Comparison of ENCODE assay signal across 17 mouse cellular contexts in the genomic region with DNA sequence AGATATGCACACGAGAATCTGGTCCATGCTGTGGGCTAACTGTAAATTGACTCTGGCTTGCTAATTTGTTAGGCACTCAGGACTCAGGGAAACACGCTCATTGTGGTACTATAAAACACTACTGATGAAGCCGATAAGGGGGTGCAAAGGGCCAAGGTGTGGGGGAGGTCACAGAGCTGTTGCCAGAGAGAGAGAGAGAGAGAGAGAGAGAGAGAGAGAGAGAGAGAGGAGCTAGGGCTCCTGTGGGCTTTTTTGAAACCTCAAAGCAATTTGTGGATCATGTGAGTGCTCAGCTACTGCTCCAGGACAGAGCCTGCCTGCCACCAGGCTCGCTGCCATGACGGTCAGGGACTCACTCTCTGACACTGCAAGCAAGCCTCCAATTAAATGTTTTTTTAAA. TPM values are rescaled to one million over a fixed set of nuclear protein-coding genes. Genes with fewer than 3 reads are reported as not detected.
DNase-seq lines count a peak whose midpoint lies in the region; ATAC-seq and TF ChIP-seq lines count a peak whose summit lies in the region.
"Had no signal": no experiment of that assay in that cellular context is flagged by ENCODE, and none has a peak within 500 bp of the region (broad histone marks: within the 10 kb centered on the region; RNA-seq: fewer than 3 reads in every experiment).

No protein-coding gene starts in this region.

- 0 out of 2 replicates have a peak overlapping the region, but pooled peaks have one; percentile 48 for H3K4me2 ChIP-seq in liver, embryonic 15.5 days
- H3K4me2 ChIP-seq: embryonic facial prominence, embryonic 15.5 days; heart, embryonic 13.5 days; midbrain, embryonic 15.5 days had no signal

- H3K27ac ChIP-seq in gastrocnemius, adult 2 months, result no peak overlapping the region
- H3K27ac ChIP-seq in liver, embryonic 15.5 days (replicated peaks), result no peak overlapping the region
- H3K27ac ChIP-seq: embryonic facial prominence, embryonic 15.5 days; heart, embryonic 13.5 days; hindbrain, postnatal 0 days; midbrain, embryonic 15.5 days; stomach, postnatal 0 days had no signal

- peak; percentile 52 for DNase-seq in gastrocnemius, adult 2 months
- no peak for DNase-seq in gastrocnemius, postnatal 4 days (ENCODE audit: low spot score in 2 of 2)
- DNase-seq in G1E (ENCODE audit: low spot score), result peak; percentile 25
- peak; percentile 48 for DNase-seq in adrenal gland, postnatal 14 days
- DNase-seq in neural tube, embryonic 10.5 days (ENCODE audit: extremely low spot score, low spot score), result no peak
- DNase-seq in layer of hippocampus, adult 18-20 months (ENCODE audit: low spot score in 2 of 2), result no peak
- DNase-seq: cerebellum, adult 18-20 months; heart, postnatal 4 days; kidney, adult 9 months had no signal

- ATAC-seq in G1E (ENCODE audit: extremely low read depth, insufficient number of reproducible peaks, low FRiP score, poor library complexity, severe bottlenecking), result peak; percentile 32
- no peak for ATAC-seq in liver, embryonic 15.5 days (ENCODE audit: insufficient read depth)
- ATAC-seq: hindbrain, postnatal 0 days; lung, postnatal 0 days; midbrain, embryonic 15.5 days had no signal

- intact Hi-C loops in gastrocnemius, adult 2 months (cut with DNase I), result no loop called here

- H3K9me3 ChIP-seq in G1E (replicated peaks), result no peaks in the 10 kb centered on the region
- no peaks in the 10 kb centered on the region for H3K9me3 ChIP-seq in liver, embryonic 15.5 days (replicated peaks)
- H3K9me3 ChIP-seq: embryonic facial prominence, embryonic 15.5 days; heart, embryonic 13.5 days; megakaryocyte, embryonic 14.5 days; midbrain, embryonic 15.5 days had no signal

- H3K4me3 ChIP-seq in gastrocnemius, adult 2 months, result no peak overlapping the region
- peak overlapping the region; percentile 71 for H3K4me3 ChIP-seq in G1E (ENCODE audit: low read depth, low read length)
- H3K4me3 ChIP-seq in liver, embryonic 15.5 days (replicated peaks), result no peak overlapping the region
- H3K4me3 ChIP-seq: embryonic facial prominence, embryonic 15.5 days; heart, embryonic 13.5 days; megakaryocyte, embryonic 14.5 days; midbrain, embryonic 15.5 days had no signal

- peaks cover 33% of the 10 kb centered on the region for H3K36me3 ChIP-seq in G1E (replicated peaks)
- no peaks in the 10 kb centered on the region for H3K36me3 ChIP-seq in liver, embryonic 15.5 days (replicated peaks)
- H3K36me3 ChIP-seq: embryonic facial prominence, embryonic 15.5 days; heart, embryonic 13.5 days; midbrain, embryonic 15.5 days had no signal

- WGBS in liver, embryonic 15.5 days (ENCODE audit: insufficient replicate concordance), result 36% methylated on average over 5 of the region's 5 CpGs

- TF ChIP-seq CTCF in gastrocnemius, adult 2 months (IDR thresholded peaks at IDR 0.05), result no peak
- TF ChIP-seq CTCF in G1E (IDR thresholded peaks at IDR 0.05; ENCODE audit: low read depth, low read length), result no peak

- H3K27me3 ChIP-seq in G1E (ENCODE audit: insufficient read depth, low read length), result no peaks in the 10 kb centered on the region
- H3K27me3 ChIP-seq in liver, embryonic 15.5 days, result no peaks in the 10 kb centered on the region
- H3K27me3 ChIP-seq: embryonic facial prominence, embryonic 15.5 days; heart, embryonic 13.5 days; megakaryocyte, embryonic 14.5 days; midbrain, embryonic 15.5 days had no signal

- peaks cover 66% of the 10 kb centered on the region for H3K4me1 ChIP-seq in G1E (ENCODE audit: insufficient read depth, low read depth, low read length)
- peaks cover 47% of the 10 kb centered on the region for H3K4me1 ChIP-seq in liver, embryonic 15.5 days (replicated peaks)
- H3K4me1 ChIP-seq: embryonic facial prominence, embryonic 15.5 days; midbrain, embryonic 15.5 days had no signal

- no peak overlapping the region for H3K9ac ChIP-seq in liver, embryonic 15.5 days
- H3K9ac ChIP-seq: embryonic facial prominence, embryonic 15.5 days; heart, embryonic 13.5 days; midbrain, embryonic 15.5 days had no signal

RNA-seq across cellular contexts. Expression of a gene that starts 13.8 kb away (rescaled TPM):
- 10 to 100 TPM; 13.0 to 13.4 TPM for total RNA-seq in gastrocnemius, adult 2 months (2021)
- total RNA-seq in gastrocnemius, postnatal 4 days (2021), result 10 to 100 TPM in 1 of 2 experiments, 1 to 10 TPM in 1; 9.1 to 11.0 TPM
- total RNA-seq in G1E (2014; fragmentation: Nextera tagmentation), result 46.3 and 49.1 TPM in 2 replicates
- total RNA-seq in G1E (2017), result 46.6 and 52.2 TPM in 2 replicates
- polyA plus RNA-seq in G1E (2012), result 71.1 and 92.1 TPM in 2 replicates
- 17.5 and 21.8 TPM in 2 replicates for total RNA-seq in adrenal gland, postnatal 14 days (2021)
- polyA plus RNA-seq in liver, embryonic 15.5 days (2015; fragmentation: Nextera tagmentation; extraction: Ambion mirVana), result 14.3 and 15.7 TPM in 2 replicates
- total RNA-seq in layer of hippocampus, adult 18-20 months (2021), result 10 to 100 TPM; 18.4 to 21.6 TPM

Comparison
In these comparisons a context has a peak if more than half of its experiments do, and no peak if none do; other contexts are left out.
1. DNase-seq: peak in gastrocnemius, adult 2 months (single experiment), G1E (single experiment) and adrenal gland, postnatal 14 days (single experiment); none in gastrocnemius, postnatal 4 days (0 of 2), neural tube, embryonic 10.5 days (single experiment) and layer of hippocampus, adult 18-20 months (0 of 2).